Mouse (Mus musculus) bone marrow macrophage, adult 2 months (primary cell): ENCODE measurements around the gene Slc35f4.
"Not testable (repeated sequence)": the region's sequence is repeated elsewhere in the genome, so short reads cannot be mapped to it uniquely, and the experiment has no call there.

Experiments used
- CTCF ChIP-seq: IDR thresholded peaks from 2 replicates; pipeline ENCODE4 v1.5.1; 2012; ENCODE audit warnings: low read depth, mild to moderate bottlenecking, low read length, moderate library complexity
- POLR2A ChIP-seq: IDR thresholded peaks from 2 replicates; pipeline ENCODE4 v1.6.1; 2012; ENCODE audit warnings: mild to moderate bottlenecking, low read depth, low read length, borderline replicate concordance

DNA sequence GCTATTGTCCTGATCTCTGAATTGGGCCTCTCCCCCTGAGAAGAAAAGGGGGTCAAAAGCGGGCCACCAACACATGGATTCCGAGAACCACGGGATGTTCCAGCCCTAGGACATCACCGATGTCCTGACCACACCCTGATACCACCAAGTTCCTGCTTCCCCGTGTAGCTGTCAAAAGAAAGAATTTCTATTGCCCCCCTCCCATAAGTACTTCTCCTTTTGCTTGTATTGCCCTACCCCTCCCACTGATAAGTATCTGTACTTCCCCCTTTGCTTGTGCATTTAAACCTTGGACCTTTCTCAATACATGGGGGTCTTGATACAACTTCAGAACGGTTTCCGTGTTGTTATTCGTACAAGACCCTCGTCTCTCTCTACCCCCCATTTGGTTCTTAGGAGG is 247.4 kb downstream of the Slc35f4 start:
- TF ChIP-seq POLR2A, CTCF: not testable (repeated sequence)
